Mouse (Mus musculus) brain, embryonic 18.5 days (tissue): Measurements from ENCODE around the gene Gas6.

Experiments
- DNase-seq: peaks from one replicate; pipeline ENCODE4 v3.0.0-alpha.2; 2012; ENCODE audit warnings: low read depth, low spot score

Gene Gas6

DNA sequence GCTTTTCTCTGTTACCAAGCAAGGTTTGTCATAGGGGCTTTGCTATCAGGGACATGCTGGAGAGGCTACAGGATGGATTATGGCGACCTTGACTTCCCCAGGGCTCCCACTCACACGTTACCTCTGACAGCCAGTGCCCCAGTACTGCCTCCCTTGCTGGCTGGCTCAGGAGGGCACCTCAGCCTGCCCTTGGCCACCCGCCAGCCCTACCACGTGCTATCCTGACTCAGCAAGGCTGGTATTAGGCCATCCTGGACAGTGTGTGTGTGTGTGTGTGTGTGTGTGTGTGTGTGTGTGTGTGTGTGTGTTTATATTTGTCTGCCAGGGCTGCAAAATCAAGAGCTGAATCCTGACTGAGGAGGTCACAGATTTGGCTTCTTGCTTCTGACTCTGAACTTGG is 12.6 kb upstream of the Gas6 start:
- DNase-seq: no peak

DNA sequence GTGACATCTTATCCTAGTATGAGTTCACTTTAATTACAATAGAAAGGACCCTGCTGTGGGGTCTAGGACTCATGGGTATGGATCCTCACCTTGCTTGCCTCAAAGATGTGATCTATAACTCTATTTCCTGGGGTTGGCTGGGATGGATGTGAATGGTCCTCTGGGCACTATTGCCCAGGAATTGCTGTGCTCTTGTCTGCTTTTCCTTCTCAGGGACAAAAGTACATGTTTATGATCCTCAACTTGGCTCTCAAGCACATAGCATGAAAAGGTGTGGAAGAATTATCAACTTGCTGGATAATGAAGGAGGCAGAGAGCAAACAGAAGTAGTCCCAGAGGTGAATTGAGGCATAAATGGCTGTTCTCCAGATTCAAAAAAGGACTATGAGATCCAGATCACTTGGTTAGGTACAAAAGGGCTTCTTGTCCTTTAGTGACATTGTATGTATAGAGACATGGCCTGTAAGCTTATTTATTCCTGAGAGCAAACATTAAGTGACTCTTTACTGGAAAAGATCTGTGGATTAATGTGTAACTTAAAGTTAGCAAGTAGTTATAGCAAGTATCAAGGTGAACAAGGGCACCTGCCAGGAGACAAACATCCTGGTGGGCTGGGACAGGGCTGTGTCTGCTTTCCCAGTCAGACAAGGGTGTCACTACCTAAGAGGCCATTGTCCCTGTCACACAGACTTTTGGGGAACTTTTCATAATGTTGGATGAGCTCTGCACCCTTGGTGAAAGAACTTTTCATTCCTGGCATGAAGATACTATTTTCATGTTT is 10.8 kb upstream of the Gas6 start:
- no peak for DNase-seq

- no peak for DNase-seq
Observed at GRCm38 (mm10) chr8:13503936-13504606, 9.8 kb upstream of the Gas6 start.

DNA sequence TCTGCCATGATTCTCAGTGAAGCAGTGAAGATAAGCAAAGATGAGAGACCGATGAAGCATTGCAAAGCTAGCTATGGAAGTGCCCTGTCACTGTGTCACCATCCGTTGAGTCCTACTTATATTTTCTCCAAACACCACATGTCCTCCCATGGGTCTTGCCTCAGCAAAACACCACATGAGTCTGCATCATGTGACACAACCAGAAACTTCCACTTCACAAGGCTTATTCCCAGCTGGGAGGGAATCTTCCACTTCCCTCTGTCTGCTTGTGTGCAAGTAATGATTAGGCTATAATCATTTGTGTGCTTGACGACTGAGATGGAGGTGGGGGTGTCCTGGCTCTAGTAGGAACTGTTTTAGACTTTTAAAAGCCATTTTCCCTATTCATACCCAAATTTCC is 6.9 kb upstream of the Gas6 start:
- DNase-seq: no peak

GRCm38 (mm10) chr8:13493011-13493410 is 1.3 kb downstream of the Gas6 start:
- no peak for DNase-seq

GRCm38 (mm10) chr8:13492198-13492995 is 1.9 kb downstream of the Gas6 start:
- no peak for DNase-seq

GRCm38 (mm10) chr8:13491491-13492010 is 2.7 kb downstream of the Gas6 start:
- DNase-seq: no peak

DNA sequence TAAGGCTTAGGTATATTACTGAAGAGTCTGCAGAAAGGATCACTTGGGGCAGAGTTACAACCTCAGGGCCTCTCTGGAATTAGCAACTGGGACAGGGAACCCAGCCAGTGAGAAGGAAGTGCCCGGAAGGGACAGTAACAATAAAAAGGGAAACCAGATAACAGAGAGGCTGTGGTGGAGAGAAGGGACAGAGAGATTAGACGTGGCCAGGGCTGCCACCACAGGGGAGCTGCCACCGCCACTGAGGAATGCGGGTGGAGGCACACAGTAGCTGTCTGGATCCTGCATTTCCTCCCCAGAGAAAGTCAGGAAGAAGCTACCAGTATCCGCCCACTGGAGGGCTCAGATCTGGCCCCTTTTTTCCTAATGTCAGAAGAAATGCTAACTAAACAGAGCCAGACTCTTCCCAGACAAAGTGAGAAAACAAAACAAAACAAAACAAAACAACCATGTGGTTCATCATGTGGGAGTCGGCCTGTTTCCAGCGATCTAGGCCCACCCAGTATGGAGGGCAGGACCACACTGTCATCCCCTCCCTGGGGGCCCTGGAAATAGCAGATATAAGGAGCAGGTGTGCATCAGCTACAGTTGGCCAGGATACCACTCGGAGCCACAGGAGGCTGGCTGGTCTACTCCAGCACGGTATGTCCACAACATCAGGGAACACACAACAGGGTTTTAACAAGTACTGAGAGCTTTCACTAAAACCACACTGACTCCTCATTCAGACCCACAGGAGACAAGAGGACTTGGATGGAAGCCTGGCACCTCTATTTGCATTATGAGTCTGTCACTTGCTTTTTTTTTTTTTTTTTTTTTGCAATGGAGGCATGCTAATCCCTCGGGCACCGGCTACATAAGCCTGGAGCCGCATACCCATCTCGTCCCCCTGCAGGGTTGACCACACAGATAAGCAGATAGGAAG is 4.0 kb downstream of the Gas6 start:
- DNase-seq: no peak

GRCm38 (mm10) chr8:13489351-13489750 is 4.9 kb downstream of the Gas6 start:
- no peak for DNase-seq

DNA sequence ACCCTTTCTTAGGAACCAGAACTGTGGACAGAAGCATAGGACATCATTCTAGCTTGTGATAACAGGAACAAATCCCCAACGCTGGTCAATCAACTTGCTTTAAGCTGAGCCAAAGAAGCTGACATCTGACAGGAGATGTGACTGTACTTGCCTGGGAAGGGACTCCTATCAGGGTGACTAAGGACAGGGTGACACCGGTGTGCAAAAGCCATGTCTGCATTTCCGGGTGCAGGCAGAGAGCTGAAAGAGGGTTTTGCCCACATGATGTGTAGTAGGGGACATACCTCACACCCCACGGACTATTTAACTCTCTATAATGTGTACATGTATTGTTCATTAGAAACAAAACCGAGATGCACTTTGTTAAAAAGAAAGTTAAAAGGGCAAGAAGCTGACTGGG is 11.1 kb downstream of the Gas6 start:
- DNase-seq: no peak

DNA sequence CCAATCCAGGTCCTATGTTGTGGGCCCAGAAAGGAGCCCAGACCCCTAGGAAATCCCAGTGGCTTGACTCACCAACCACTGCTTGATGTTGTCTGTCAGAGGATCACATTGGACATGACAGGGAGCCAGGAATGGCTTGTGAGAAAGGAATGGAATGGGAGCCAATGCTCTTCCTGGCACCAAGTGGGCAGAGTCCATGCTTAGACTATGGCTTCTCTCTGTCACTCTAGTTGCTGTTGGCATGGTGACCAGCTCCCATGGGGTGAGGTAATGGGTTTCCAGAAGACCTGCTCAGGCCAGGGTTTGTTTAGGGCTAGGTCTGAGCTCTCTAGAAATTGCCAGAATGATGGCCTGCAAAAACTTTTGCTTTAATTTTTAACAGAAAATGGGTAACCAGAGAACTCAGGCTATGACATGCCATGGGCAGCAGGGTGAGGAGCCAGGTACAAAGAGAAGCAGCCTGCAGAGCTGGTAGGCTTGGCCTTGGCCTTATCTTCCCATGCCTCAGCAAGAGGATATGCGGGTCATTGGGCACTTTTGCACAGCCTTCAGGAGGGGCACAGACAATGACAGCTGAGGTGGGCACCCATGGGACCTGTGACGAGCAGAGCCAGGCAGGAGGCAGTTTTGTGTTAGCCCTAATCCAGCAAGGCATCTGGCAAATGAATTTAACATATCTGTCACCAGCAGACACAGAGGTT is 12.0 kb downstream of the Gas6 start:
- no peak for DNase-seq

DNA sequence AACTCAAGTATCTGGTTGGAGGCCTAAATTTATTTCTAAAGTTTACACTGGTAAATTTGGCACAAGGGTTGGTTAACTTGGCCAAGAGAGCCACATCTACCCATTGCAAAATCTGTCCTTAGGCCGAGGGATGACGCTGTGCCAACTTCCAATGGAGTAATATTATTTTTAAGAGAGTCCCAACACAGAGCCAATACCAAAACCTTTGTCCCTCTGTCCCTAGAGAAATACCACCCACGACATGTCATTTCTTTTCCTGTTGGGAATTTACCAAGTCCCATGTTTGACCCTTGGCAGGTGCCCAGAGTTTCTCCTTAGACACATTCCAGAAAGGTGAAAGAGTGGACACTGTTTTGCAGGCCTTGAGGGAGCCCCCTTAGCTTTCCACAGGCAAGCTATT is 12.7 kb downstream of the Gas6 start:
- DNase-seq: no peak

- no peak for DNase-seq
Observed at GRCm38 (mm10) chr8:13481089-13481554, 13.2 kb downstream of the Gas6 start.

DNA sequence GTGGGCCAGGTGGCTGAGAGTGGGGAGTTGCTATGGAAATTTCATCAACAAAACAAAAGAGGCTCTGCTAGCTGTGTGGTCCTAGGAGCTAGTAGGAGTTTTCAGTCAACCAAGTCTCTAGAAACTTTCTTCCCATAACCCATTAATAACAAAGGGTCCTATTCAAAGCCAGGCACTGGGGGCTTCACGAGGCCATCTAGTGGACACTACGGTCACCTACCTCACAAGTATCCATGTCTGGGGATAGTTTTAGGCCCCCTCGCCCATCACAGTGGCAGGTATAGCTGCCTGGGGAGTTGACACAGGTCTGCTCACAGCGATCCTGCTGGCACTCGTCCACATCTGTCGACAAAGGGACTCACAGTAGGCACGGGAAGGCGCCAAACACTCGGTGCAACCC is 18.4 kb downstream of the Gas6 start:
- DNase-seq: no peak

DNA sequence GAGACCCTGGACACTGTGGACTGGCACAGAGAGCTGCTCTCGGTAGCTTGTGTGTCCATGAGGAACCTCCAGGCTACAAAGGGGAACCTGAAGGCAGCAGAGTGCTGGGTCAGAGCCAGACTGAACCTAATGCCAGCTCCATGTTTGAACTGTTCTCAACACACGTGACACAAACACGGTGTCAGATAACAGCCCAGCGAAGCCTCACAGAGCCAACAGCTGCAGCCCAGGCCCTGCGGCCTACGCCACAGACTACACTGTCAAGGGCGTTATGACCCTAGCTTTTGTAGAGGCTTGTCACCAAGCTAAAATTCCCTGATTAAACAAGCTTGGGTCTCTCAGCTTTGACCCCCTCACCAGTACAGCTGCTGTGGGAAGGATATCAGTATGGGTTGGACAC is 22.0 kb downstream of the Gas6 start:
- DNase-seq: no peak

GRCm38 (mm10) chr8:13471484-13471883 is 22.8 kb downstream of the Gas6 start:
- DNase-seq: no peak

- DNase-seq: no peak
Observed at GRCm38 (mm10) chr8:13468737-13469136, 25.6 kb downstream of the Gas6 start.

GRCm38 (mm10) chr8:13466989-13467388 is 27.3 kb downstream of the Gas6 start:
- no peak for DNase-seq

DNA sequence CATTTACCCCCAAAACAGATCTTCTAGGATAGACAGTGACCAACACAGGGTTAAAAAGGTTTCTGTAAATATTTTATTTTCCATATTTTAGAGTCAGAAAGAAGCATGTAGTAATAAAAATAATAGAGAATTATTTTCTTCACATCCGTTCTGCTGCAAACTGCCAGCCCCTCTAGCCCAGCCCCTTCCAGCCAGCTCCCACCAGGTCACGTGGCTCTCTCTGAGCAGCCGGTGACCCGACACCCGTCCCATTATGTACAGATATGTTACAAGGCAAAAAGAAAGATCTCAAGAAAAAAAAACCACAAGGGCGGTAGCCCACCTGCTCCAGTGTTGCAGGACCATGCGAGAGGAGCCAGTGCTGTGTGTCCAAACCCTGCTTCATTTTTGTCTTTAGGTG is 29.0 kb downstream of the Gas6 start:
- no peak for DNase-seq

DNA sequence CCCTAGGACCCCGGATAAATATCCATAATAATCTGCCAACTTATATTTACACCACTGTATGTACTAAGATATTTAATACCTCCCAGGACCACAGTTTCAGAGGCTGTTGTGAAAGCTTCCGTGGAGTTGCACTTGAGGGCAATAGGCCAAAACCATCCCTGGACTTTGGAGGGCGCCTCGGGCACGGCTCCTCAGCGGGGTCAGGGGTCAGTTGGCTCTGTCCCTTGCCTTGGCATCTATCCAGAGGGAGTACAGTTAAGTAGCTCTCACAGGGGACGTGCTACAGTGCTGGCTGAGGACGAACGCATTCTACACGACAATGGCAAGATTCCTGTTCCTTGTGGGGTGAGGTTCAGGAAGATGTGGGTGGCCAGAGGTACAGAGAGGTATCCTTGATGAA is 31.9 kb downstream of the Gas6 start:
- no peak for DNase-seq
